Mouse (Mus musculus): Measurements from ENCODE around the gene Lemd2.

DNA sequence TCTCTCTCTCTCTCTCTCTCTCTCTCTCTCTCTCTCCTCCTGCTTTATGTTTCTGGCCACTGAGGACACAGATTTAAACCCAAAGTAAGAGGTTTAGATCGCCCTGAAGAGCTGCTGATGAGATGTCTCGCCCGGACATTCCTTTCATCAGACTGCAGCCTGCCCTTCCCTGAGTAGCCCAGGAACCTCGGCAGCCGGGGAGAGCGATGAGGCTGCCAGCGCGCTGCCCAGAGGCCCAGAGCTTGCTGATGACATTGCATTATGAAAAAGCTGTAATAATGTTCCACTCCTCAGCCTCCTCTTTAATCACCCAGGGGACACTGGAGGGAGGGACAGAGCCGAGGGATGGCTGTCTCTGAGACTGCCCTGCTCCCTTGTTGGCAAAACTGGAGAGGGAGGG is 64.0 kb downstream of the Lemd2 start:
- TF ChIP-seq CTCF (IDR thresholded peaks at IDR 0.05; ENCODE audit: extremely low read depth, insufficient read depth, insufficient read length, insufficient replicate concordance), result no peak
- TF ChIP-seq POLR2A (IDR thresholded peaks at IDR 0.05; ENCODE audit: low read depth, low read length), result no peak
